Mouse (Mus musculus): Measurements from ENCODE around the gene Mansc1.

Gene Mansc1

DNA sequence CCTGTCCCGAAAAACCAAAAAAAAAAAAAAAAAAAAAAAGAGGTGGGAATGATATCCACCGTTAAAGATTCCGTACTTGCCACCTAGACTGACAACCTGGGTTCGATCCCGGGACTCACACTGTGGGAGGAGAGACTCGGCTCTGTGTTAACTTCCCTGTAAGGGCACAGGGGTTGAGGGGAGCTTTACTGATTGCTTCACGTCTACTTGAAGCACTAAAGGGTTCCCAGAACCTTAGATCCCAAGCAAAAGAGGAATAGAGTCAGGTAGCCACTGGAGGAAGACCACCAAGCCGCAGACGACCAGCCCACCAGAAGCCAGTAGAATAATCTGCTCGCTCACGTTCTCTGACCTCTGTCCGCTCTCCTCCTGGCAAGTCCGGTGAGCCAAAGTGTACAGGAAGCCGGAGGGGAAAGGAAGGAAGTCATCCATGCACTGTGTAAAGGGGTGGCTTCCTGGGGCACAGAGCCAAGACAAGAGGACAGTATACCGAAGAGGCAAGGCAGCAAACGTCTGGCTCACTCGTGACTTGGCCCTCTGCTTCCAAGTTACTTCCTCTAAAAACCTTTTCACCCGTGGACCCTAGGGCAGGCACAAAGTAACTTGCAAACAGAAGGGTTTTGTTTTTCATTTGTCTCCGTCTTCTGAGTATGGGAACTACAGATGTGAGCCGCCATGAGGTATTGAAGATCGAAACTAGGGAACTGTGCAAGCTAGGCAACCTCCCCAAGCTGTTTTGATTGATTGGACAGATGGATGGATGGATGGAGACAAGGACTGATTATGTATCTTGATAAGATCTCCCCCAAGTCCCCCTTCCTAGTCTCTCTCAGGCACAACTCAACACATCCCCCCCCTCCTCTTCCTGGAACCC is 37.5 kb downstream of the Mansc1 start:
- DNase-seq = no peak

DNA sequence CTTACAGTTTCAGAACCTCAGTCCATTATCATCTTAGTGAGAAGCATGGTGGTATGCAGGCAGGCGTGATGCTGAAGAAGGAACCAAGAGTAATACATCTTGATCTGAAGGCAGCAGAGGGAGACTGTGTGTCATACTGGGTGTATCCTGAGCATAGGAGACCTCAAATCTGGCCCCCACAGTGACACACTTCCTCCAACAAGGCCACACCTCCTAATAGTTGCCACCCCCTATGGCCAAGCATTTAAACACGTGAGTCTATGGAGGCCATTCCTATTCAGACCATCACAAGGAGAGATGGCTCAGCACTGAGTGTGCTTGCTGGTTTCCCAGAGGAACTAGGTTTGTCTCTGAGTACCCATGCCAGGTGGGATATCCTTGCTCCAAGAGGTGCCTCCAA is 40.7 kb downstream of the Mansc1 start:
- no peak for DNase-seq

DNA sequence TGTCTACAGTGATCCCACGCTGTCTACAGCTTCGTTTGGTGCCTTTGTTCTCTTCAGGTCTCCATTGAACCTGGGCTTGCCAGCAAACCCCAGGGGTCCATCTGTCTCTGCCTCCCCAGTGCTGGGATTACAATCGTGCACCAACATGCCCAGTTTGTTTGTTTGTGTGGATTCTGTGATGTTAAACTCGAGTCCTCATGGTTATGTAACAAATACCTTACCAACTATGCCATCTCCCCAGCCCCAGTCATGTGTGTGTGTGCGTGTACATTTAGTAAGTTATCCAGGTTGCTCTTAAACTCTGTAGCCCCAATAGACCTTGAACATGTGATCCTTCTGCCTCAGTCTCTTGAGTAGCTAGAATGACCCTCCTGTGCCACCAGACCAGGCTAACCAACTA is 46.0 kb downstream of the Mansc1 start:
- no peak for DNase-seq

DNA sequence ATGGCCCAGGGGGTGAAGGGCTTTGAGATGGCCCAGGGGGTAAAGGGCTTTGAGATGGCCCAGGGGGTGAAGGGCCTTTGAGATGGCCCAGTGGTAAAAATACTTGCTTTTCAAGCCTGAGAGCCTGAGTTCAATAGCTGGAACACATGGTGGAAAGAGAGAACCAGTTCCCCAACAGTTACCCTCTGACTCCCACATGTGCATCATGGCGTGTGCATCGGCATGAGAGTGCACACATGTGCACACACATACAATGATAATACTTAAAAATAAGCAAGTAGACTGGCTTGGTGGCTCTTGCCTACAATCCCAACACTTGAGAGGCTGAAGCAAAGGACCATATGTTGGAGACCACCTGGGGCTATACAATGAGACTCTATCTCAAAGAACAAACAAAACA is 47.7 kb downstream of the Mansc1 start:
- DNase-seq = no peak

GRCm38 (mm10) chr6:134582110-134582509 is 50.2 kb downstream of the Mansc1 start:
- no peak for DNase-seq

DNA sequence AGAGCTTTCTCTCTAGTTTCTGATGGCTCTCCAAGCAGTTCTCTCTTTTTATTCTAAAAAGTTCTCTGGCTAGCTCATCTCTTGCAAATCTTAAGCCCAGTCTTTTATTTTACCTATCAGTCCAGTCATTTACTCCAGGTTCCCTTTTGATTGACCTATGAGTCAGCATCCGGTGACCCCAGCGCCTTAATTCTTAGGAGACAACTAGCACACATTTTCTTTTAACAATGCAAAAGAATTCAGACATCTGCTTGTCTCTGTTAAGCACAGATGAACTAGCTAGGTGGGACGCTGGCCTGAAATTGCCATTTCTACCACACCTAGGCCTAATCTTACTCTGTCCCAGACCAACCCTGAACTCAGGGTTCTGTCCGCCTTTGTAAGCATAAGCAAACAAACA is 52.8 kb downstream of the Mansc1 start:
- DNase-seq = no peak

DNA sequence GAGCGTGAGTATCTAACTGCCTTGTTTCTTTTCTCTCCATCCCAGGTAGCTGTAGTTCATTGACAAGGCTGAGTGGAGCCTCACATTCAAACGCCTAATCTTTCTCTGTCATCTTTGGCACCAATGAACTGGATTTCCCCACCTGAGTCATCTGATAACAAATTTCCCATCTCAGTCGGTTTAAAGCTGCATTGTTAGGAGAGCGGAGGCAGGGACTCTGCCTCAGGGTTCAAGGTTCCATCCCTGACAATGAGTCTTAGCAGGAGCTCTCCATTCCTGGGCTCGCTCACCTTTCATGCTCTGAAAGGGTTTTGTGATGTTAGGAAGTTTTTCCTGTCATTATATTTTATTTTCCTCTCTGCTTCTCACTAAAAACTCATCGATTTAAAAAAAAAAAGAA is 54.2 kb downstream of the Mansc1 start:
- DNase-seq = no peak

GRCm38 (mm10) chr6:134575288-134575741 is 57.0 kb downstream of the Mansc1 start:
- no peak for DNase-seq

GRCm38 (mm10) chr6:134567986-134568556 is 64.2 kb downstream of the Mansc1 start:
- no peak for DNase-seq

- DNase-seq = peak; percentile 74 to 89
Observed at GRCm38 (mm10) chr6:134566818-134567485, 65.3 kb downstream of the Mansc1 start, which contains the start of gene Lrp6. Gene Lrp6 (minus strand): TSS chr6:134566965.

DNA sequence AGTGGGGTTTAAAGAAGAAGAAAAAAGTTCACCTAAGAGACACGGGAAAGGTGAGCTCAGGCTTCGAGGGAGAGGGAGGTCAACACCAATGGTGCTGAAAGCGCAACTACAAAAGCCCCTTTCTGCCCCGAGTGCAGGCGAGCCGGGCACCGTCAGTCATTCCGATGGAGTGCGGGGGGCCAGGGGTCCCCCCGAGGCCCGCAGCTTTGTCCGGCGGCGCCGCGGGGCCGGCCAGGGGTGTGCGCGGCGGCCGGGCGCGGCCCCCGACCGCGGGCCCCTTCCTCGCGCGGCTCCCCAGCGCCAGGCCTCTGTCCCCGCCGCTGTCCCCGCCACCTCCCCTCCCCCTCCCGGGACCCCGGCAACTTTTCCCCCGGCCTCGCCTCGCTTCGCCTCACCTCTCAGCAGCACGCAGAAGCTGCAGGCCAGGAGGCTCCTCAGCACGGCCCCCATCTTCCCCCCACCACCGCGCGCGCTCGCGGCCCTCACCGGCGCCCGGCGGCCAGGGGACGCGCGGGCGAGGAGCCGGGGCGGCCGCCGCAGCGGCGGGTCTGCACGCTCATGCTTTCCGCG is 66.0 kb downstream of the Mansc1 start:
- DNase-seq = peak in 1 of 2 experiments; percentile 6

DNA sequence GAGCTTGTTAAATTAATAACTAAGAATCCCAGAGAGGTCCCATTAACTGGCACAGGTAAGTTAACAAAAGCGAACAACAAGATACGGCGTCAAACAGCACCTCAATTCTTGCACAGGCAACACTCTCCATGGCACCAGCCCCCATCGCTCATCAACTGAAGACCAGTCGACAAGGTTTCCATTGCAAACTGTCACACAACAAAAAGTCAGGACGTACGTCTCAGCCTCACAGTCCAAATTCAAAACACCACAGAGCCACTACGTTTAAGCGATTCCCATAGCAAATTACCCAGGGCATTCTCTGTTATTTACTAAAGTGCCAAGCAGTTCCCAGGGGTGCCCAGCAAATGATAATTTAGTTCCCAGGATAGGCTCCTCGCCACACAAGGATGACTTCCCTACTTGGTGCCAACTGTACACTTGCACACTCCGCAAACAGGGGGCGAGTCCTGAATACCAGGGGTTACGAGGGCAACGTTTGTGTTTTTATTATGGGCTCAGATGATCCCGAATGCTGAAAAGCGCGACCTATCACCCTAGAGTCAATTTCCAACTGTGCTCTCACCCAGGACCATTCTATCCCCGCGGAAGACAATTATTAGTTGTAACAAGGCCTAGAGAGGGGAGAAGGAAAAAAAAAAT is 66.6 kb downstream of the Mansc1 start:
- peak; percentile 20 to 39 for DNase-seq

DNA sequence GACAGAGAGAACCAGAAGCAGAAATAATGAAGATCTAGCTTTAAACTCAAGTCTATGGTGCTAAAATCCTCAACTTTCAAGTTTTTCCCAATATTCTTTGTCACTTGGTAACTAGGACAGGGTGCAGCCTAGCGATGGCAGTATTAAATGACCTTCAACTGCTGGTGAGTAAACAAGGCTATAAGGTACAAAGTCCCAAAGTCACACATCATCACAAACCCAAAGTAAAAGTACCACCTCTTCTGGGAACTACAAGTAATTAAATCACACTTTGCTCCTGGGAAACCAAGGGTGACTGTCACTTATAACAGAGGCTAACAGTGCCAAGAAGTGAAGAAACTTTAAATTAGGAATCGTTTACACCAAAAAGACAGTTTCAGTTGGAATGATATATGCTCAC is 67.7 kb downstream of the Mansc1 start:
- DNase-seq = no peak

- no peak for DNase-seq
Observed at GRCm38 (mm10) chr6:134559635-134560034, 72.7 kb downstream of the Mansc1 start.
